Mouse (Mus musculus): ENCODE measurements around the gene Gm10563.
"Not testable (repeated sequence)": the region's sequence is repeated elsewhere in the genome, so short reads cannot be mapped to it uniquely, and the experiment has no call there.

GRCm38 (mm10) chr4:155687764-155688163 lies 42.6 kb upstream of the Gm10563 start:
- not testable (repeated sequence) for TF ChIP-seq POLR2A (IDR thresholded peaks at IDR 0.05; ENCODE audit: insufficient read depth, low read length); CTCF (IDR thresholded peaks at IDR 0.05; ENCODE audit: low read depth, low read length)
